Mouse (Mus musculus): Measurements from ENCODE around the gene Nrn1l. TPM values are rescaled to one million over a fixed set of nuclear protein-coding genes. Genes with fewer than 3 reads are reported as not detected.

The Nrn1l gene
- total RNA-seq, 2 experiments from 2014 or later, result 0.57 to 0.99 TPM

DNA sequence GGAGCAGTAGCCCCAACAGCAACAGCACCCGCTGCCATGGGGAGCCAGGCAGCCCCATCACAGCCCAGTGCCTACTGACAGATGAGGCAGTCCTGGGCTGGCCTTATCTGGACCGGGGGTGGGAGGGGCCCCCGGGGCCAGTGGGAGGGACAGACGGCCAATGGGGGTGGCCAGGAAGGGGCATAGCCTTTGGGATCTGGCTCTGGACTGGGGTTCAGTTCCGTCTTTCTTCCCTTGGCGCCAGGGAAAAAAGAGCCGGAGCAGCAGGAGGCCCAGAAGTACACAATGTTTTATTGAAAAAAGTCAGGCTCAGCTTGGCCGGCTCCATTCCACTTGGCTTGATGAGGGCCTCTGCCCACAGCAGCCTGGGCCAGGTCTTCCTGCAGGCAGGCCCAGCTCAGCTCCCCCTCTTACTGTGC is 50.0 kb downstream of the Nrn1l start, which contains the start of gene Lcat:
Lcat (minus strand) TSS at position 62 of the 419 bp plus-strand sequence.
- peak in 1 of 2 experiments; percentile 56 for DNase-seq (ENCODE audit: low spot score in 2 of 2)

Other genes with a start within 250 kb of the Nrn1l start
- 10 to 100 TPM; 78.4 to 80.3 TPM for gene Carmil2, start 207.3 kb upstream of the Nrn1l start, total RNA-seq (2021)
- gene Acd, start 192.5 kb upstream of the Nrn1l start, total RNA-seq (2021), result 10 to 100 TPM; 46.1 to 47.4 TPM
- gene Pard6a, start 192.4 kb upstream of the Nrn1l start, total RNA-seq (2021), result 10 to 100 TPM; 34.0 to 34.7 TPM
- under 1 TPM in 1 of 2 experiments, not detected in 1; 0.27 TPM for gene 4933405L10Rik, start 185.9 kb upstream of the Nrn1l start, total RNA-seq (2021)
- 1 to 10 TPM; 8.8 to 9.6 TPM for gene Enkd1, start 185.4 kb upstream of the Nrn1l start, total RNA-seq (2021)
- gene Gfod2, start 134.9 kb upstream of the Nrn1l start, total RNA-seq (2021), result 10 to 100 TPM; 19.0 to 23.3 TPM
- 10 to 100 TPM; 24.7 to 25.7 TPM for gene Ranbp10, start 66.2 kb upstream of the Nrn1l start, total RNA-seq (2021)
- gene Tsnaxip1, start 65.8 kb upstream of the Nrn1l start, total RNA-seq (2021), result under 1 TPM in 1 of 2 experiments, not detected in 1; 0.25 TPM
- 10 to 100 TPM; 12.6 to 12.9 TPM for gene Cenpt, start 40.3 kb upstream of the Nrn1l start, total RNA-seq (2021)
- 10 to 100 TPM; 43.0 to 46.5 TPM for gene Thap11, start 38.4 kb upstream of the Nrn1l start, total RNA-seq (2021)
- gene Nutf2, start 33.0 kb upstream of the Nrn1l start, total RNA-seq (2021), result 10 to 100 TPM; 29.0 to 41.5 TPM
- 10 to 100 TPM; 63.6 to 67.4 TPM for gene Edc4, start 12.7 kb upstream of the Nrn1l start, total RNA-seq (2021)
- 1 to 10 TPM; 6.5 to 7.3 TPM for gene Pskh1, start 6.9 kb downstream of the Nrn1l start, total RNA-seq (2021)
- gene Ctrl, start 40.3 kb downstream of the Nrn1l start, total RNA-seq (2021), result 1 to 10 TPM; 1.1 to 1.8 TPM
- 10 to 100 TPM; 62.5 to 74.3 TPM for gene Psmb10, start 44.9 kb downstream of the Nrn1l start, total RNA-seq (2021)
- 10 to 100 TPM; 31.7 to 38.4 TPM for gene Lcat, start 49.8 kb downstream of the Nrn1l start, total RNA-seq (2021)
- 10 to 100 TPM; 18.6 to 20.8 TPM for gene Slc12a4, start 72.5 kb downstream of the Nrn1l start, total RNA-seq (2021)
- not detected for gene Dpep3, start 85.9 kb downstream of the Nrn1l start, total RNA-seq (2021)
- 10 to 100 TPM; 15.6 to 16.2 TPM for gene Dus2, start 97.8 kb downstream of the Nrn1l start, total RNA-seq (2021)
- not detected for gene Dpep2nb, start 112.4 kb downstream of the Nrn1l start, total RNA-seq (2021)
- 10 to 100 TPM; 14.3 to 15.4 TPM for gene Ddx28, start 118.3 kb downstream of the Nrn1l start, total RNA-seq (2021)
- gene Nfatc3, start 165.3 kb downstream of the Nrn1l start, total RNA-seq (2021), result 10 to 100 TPM; 10.9 to 12.0 TPM
- gene Esrp2, start 243.4 kb downstream of the Nrn1l start, total RNA-seq (2021), result under 1 TPM in 1 of 2 experiments, not detected in 1; 0.12 TPM

All from layer of hippocampus, adult 18-20 months (tissue).